Mouse (Mus musculus): ENCODE data around the gene Crybg2. TPM values are rescaled to one million over a fixed set of nuclear protein-coding genes. Genes with fewer than 3 reads are reported as not detected.

Crybg2 gene
- polyA plus RNA-seq, 1 experiment from 2014 or later = 6.1 TPM

DNA sequence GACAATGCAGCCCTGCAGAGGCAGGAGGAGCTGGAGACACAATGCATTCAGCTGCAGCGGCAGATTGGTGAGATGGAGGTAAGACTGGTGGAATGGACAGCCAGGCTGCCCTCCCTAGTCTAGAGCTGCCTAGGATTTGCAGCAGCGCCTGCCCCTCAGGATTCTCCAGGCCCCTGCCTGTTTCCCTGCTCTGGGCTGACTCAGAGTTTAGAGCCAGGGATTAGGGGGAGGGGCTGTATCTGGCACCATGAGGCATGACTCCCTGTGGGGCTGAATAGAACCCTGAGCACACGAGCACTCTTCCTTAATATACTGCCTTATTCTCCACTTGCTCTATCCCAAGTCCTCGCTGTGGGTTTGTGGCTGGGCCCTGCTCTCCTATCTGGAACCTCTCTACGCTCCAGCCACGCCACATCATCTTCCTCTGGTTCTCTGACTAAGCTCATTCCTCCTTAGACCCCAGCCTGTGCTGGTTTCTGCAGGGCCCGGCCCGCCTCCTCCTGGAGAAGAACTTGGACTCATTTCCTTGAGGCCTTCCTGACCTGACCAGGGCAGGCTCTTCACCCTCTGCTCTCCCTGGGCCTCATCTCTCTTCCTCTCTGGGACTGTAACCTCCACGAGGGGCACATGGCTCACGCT lies 52.9 kb downstream of the Crybg2 start:
- Histone ChIP-seq H3K4me1 (replicated peaks) (peaks cover 12% of the 10 kb centered on the region), H3K4me3 (replicated peaks) (no peak overlapping the region), H3K9ac (replicated peaks) (no peak overlapping the region; the same call in 1 of the 2 replicates), H3K27ac (no peak overlapping the region), H3K4me2 (no peak overlapping the region), H3K9me3 (no peaks in the 10 kb centered on the region), H3K36me3 (no peaks in the 10 kb centered on the region), H3K27me3 (no peaks in the 10 kb centered on the region)
- WGBS = 59% methylated on average over 10 of the region's 10 CpGs
- no peak for ATAC-seq (ENCODE audit: insufficient number of reproducible peaks, insufficient read depth, low FRiP score, low TSS enrichment, low read depth)

DNA sequence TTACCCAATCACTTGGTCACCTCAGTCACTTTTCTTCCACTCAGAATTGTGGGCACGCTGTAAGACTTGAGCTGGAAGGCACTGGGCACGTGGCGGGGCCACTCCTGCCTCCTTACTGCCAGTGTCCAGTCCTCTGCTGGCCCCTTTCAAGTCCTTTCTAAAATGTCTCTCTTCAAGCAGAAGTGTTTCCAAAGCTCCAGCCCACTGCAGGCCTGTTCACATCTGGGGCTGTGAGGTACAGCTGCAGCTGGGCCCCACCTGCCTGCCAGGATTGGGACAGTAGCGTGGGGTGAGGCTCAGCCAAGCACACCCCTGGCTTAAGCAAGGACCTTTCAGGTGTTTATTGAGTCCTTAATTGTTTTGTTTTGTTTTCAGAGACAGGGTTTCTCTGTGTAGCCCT lies 53.4 kb downstream of the Crybg2 start:
- Histone ChIP-seq H3K9me3 (no peaks in the 10 kb centered on the region), H3K9ac (replicated peaks) (no peak overlapping the region), H3K4me3 (replicated peaks) (no peak overlapping the region), H3K4me1 (replicated peaks) (peaks cover 15% of the 10 kb centered on the region), H3K27ac (no peak overlapping the region), H3K36me3 (no peaks in the 10 kb centered on the region), H3K27me3 (no peaks in the 10 kb centered on the region), H3K4me2 (no peak overlapping the region)
- 88% methylated on average over 4 of the region's 4 CpGs for WGBS
- ATAC-seq (ENCODE audit: insufficient number of reproducible peaks, insufficient read depth, low FRiP score, low TSS enrichment, low read depth) = no peak

GRCm38 (mm10) chr4:134115215-134116144 lies 54.9 kb downstream of the Crybg2 start:
- Histone ChIP-seq H3K36me3 (no peaks in the 10 kb centered on the region), H3K9ac (replicated peaks) (no peak overlapping the region), H3K9me3 (no peaks in the 10 kb centered on the region), H3K27ac (no peak overlapping the region), H3K4me3 (replicated peaks) (no peak overlapping the region), H3K27me3 (no peaks in the 10 kb centered on the region), H3K4me1 (replicated peaks) (peaks cover 15% of the 10 kb centered on the region), H3K4me2 (no peak overlapping the region)
- 84% methylated on average over 16 of the region's 16 CpGs for WGBS
- ATAC-seq (ENCODE audit: insufficient number of reproducible peaks, insufficient read depth, low FRiP score, low TSS enrichment, low read depth) = no peak

- H3K4me2 ChIP-seq = no peak overlapping the region
- no peak for ATAC-seq (ENCODE audit: insufficient number of reproducible peaks, insufficient read depth, low FRiP score, low TSS enrichment, low read depth)
- H3K36me3 ChIP-seq = no peaks in the 10 kb centered on the region
- peaks cover 19% of the 10 kb centered on the region for H3K4me1 ChIP-seq (replicated peaks)
- WGBS = 79% methylated on average over 2 of the region's 2 CpGs
- H3K4me3 ChIP-seq (replicated peaks) = no peak overlapping the region
- no peak overlapping the region for H3K9ac ChIP-seq (replicated peaks)
- H3K27ac ChIP-seq = no peak overlapping the region
- no peaks in the 10 kb centered on the region for H3K9me3 ChIP-seq
- H3K27me3 ChIP-seq = no peaks in the 10 kb centered on the region
Observed at GRCm38 (mm10) chr4:134116501-134116900, 55.9 kb downstream of the Crybg2 start.

DNA sequence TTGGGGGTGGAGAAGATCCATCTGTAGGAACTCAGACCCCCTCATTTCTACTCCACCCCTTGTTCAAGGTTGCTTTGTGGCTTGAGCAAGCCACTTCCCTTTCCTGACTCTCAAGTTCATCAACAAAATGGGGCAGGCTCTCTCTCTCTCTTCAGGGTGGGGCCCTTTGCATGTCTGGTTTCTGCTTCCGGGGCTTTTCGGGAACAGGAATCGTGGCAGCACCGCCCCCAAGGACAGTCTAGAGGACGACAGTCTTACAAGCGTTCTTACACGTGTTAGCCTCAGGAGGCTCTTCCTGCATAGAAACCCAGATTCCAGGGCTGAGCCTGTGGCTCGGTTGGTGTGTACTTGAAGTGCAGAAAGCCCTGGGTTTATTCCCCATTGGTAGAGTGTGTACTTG lies 56.4 kb downstream of the Crybg2 start:
- H3K9ac ChIP-seq (replicated peaks) = no peak overlapping the region
- H3K4me3 ChIP-seq (replicated peaks) = no peak overlapping the region
- no peak for ATAC-seq (ENCODE audit: insufficient number of reproducible peaks, insufficient read depth, low FRiP score, low TSS enrichment, low read depth)
- no peaks in the 10 kb centered on the region for H3K36me3 ChIP-seq
- WGBS = 79% methylated on average over 8 of the region's 8 CpGs
- no peaks in the 10 kb centered on the region for H3K9me3 ChIP-seq
- no peak overlapping the region for H3K4me2 ChIP-seq
- no peak overlapping the region for H3K27ac ChIP-seq
- H3K27me3 ChIP-seq = no peaks in the 10 kb centered on the region
- H3K4me1 ChIP-seq (replicated peaks) = peaks cover 23% of the 10 kb centered on the region

DNA sequence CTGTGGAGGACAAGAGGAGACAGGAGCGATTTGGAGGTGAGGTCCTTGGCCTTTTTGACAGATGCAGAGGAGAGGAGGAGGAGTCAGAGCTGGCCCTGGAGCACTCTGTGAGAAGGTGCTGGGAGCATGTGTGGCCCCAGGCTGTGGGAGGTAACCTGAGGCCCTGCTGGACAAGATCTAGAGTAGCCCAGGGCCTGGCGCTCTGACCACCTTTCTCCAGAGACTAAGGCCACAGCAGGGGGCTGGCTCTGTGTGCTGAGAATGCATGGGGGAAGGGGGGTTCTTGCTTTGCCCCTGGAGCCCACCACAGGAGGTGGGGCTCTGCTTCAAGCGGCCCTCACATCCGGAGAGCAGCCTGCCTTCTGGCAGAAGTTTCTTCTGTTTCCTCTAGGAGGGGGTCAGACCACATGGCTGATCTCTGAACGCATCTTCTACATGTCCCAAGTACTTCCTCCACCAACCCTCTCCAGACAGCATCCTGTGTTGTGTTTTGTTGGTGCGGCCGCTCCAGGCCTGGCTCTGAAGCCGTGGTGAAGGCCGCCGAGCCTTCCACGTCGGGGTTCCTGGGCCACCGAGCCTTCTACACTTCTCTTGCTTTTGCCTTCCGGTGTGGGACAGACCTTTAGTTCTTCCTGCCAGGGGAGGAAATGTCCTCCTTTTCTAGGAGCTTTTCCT lies 57.6 kb downstream of the Crybg2 start:
- no peaks in the 10 kb centered on the region for H3K27me3 ChIP-seq
- no peak overlapping the region for H3K9ac ChIP-seq (replicated peaks)
- no peak overlapping the region for H3K4me2 ChIP-seq
- no peak overlapping the region for H3K27ac ChIP-seq
- 74% methylated on average over 14 of the region's 14 CpGs for WGBS
- H3K36me3 ChIP-seq = no peaks in the 10 kb centered on the region
- ATAC-seq (ENCODE audit: insufficient number of reproducible peaks, insufficient read depth, low FRiP score, low TSS enrichment, low read depth) = no peak
- no peaks in the 10 kb centered on the region for H3K9me3 ChIP-seq
- no peak overlapping the region for H3K4me3 ChIP-seq (replicated peaks)
- peaks cover 24% of the 10 kb centered on the region for H3K4me1 ChIP-seq (replicated peaks)

GRCm38 (mm10) chr4:134119042-134119441 lies 58.4 kb downstream of the Crybg2 start:
- H3K9ac ChIP-seq (replicated peaks) = no peak overlapping the region
- H3K9me3 ChIP-seq = no peaks in the 10 kb centered on the region
- no peak overlapping the region for H3K4me3 ChIP-seq (replicated peaks)
- no peaks in the 10 kb centered on the region for H3K27me3 ChIP-seq
- no peaks in the 10 kb centered on the region for H3K36me3 ChIP-seq
- H3K4me1 ChIP-seq (replicated peaks) = peaks cover 21% of the 10 kb centered on the region
- no peak overlapping the region for H3K27ac ChIP-seq
- WGBS = 74% methylated on average over 5 of the region's 5 CpGs
- no peak for ATAC-seq (ENCODE audit: insufficient number of reproducible peaks, insufficient read depth, low FRiP score, low TSS enrichment, low read depth)
- H3K4me2 ChIP-seq = no peak overlapping the region

GRCm38 (mm10) chr4:134119644-134120043 lies 59.0 kb downstream of the Crybg2 start:
- Histone ChIP-seq H3K27me3 (no peaks in the 10 kb centered on the region), H3K4me1 (replicated peaks) (peaks cover 21% of the 10 kb centered on the region), H3K36me3 (no peaks in the 10 kb centered on the region), H3K27ac (no peak overlapping the region), H3K9me3 (no peaks in the 10 kb centered on the region), H3K4me3 (replicated peaks) (no peak overlapping the region), H3K9ac (replicated peaks) (no peak overlapping the region), H3K4me2 (no peak overlapping the region)
- 62% methylated on average over 9 of the region's 9 CpGs for WGBS
- no peak for ATAC-seq (ENCODE audit: insufficient number of reproducible peaks, insufficient read depth, low FRiP score, low TSS enrichment, low read depth)

GRCm38 (mm10) chr4:134120192-134120805 lies 59.7 kb downstream of the Crybg2 start:
- Histone ChIP-seq H3K4me3 (replicated peaks) (no peak overlapping the region), H3K4me1 (replicated peaks) (peaks cover 21% of the 10 kb centered on the region), H3K36me3 (no peaks in the 10 kb centered on the region), H3K4me2 (no peak overlapping the region), H3K9me3 (no peaks in the 10 kb centered on the region), H3K27me3 (no peaks in the 10 kb centered on the region), H3K27ac (no peak overlapping the region), H3K9ac (replicated peaks) (no peak overlapping the region)
- WGBS = 86% methylated on average over 6 of the region's 6 CpGs
- ATAC-seq (ENCODE audit: insufficient number of reproducible peaks, insufficient read depth, low FRiP score, low TSS enrichment, low read depth) = no peak

DNA sequence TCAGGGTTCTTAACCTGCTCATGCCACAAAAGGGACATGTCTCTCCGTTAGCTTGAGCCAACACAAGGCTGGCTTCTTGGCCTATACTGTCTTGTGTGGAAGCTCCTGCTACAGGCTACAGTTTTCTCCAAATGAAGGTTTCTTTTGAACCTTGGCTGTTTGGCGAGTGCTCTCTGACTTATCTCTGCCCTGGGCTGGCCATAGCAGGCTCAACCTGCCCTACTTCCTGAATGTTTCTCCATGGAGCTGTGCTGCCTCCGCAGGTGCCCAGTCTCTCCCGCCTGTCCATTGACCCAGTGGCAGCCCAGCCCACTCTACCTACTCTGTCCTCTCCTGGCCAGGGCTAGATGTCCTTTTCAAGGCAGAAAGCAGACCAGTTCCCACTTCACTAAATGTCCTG lies 60.3 kb downstream of the Crybg2 start:
- H3K4me3 ChIP-seq (replicated peaks) = no peak overlapping the region
- peaks cover 21% of the 10 kb centered on the region for H3K4me1 ChIP-seq (replicated peaks)
- H3K4me2 ChIP-seq = no peak overlapping the region
- ATAC-seq (ENCODE audit: insufficient number of reproducible peaks, insufficient read depth, low FRiP score, low TSS enrichment, low read depth) = no peak
- no peak overlapping the region for H3K9ac ChIP-seq (replicated peaks)
- no peak overlapping the region for H3K27ac ChIP-seq
- H3K27me3 ChIP-seq = no peaks in the 10 kb centered on the region
- H3K9me3 ChIP-seq = no peaks in the 10 kb centered on the region
- peaks cover 3% of the 10 kb centered on the region; the same call in 1 of the 2 replicates for H3K36me3 ChIP-seq
- 77% methylated on average over 4 of the region's 4 CpGs for whole genome bisulfite sequencing

DNA sequence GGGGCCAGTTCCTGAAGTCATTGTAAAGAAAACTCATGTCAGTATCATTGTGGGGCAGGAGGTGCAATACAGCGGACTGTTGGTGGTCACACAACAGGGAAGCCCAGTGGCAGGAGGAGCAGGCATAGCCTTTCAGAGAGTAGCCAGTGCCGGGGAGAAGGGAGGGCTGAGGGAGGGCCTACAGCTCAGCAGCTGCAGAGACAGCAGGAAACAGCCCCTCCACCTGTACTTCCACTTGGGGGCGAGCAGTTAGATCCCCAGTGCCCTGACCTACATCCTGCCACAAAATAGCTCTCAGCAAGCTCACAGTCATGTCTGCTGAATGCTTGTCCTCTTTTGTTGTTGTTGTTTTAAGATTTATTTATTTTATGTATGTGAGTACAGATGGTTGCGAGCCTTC lies 61.0 kb downstream of the Crybg2 start:
- ATAC-seq (ENCODE audit: insufficient number of reproducible peaks, insufficient read depth, low FRiP score, low TSS enrichment, low read depth) = no peak
- 48% methylated on average over 4 of the region's 4 CpGs for WGBS
- no peak overlapping the region for H3K4me3 ChIP-seq (replicated peaks)
- no peak overlapping the region for H3K9ac ChIP-seq (replicated peaks)
- no peaks in the 10 kb centered on the region for H3K27me3 ChIP-seq
- no peaks in the 10 kb centered on the region for H3K9me3 ChIP-seq
- H3K27ac ChIP-seq = no peak overlapping the region
- peaks cover 10% of the 10 kb centered on the region; the same call in 1 of the 2 replicates for H3K36me3 ChIP-seq
- no peak overlapping the region for H3K4me2 ChIP-seq
- H3K4me1 ChIP-seq (replicated peaks) = peaks cover 21% of the 10 kb centered on the region

Data from limb, embryonic 12.5 days (tissue).